Mouse (Mus musculus) limb, embryonic 11.5 days (tissue): ENCODE data around the gene Socs7. TPM values are rescaled to one million over a fixed set of nuclear protein-coding genes. Genes with fewer than 3 reads are reported as not detected.

Source experiments
- ATAC-seq: fragments of 200-750 bp; cut with Nextera tagmentation; 2 replicates; pipeline ENCODE4 v1.8.0; 2017; ENCODE audit warnings: low read depth; ENCODE audit not compliant: insufficient number of reproducible peaks, low FRiP score, low TSS enrichment
- DNase-seq: peaks from one replicate; pipeline ENCODE4 v3.0.0-alpha.2; 2015; ENCODE audit warnings: low spot score
- H3K27ac ChIP-seq: fragments of 300-500 bp; sonication (generic); replicated peaks from 2 replicates; pipeline ENCODE4 v1.5.1; 2014; ENCODE audit warnings: low read depth, mild to moderate bottlenecking, low read length
- H3K27me3 ChIP-seq: fragments of 300-500 bp; sonication (generic); 2 replicates; pipeline ENCODE4 v1.6.1; 2014; ENCODE audit warnings: mild to moderate bottlenecking, low read length, mixed read lengths; ENCODE audit not compliant: control insufficient read depth, insufficient read depth
- H3K36me3 ChIP-seq: fragments of 300-500 bp; sonication (generic); 2 replicates; pipeline ENCODE4 v1.6.1; 2014; ENCODE audit warnings: mild to moderate bottlenecking, low read length, moderate library complexity, mixed read lengths; ENCODE audit not compliant: control insufficient read depth, insufficient read depth
- H3K4me1 ChIP-seq: fragments of 300-500 bp; sonication (generic); 2 replicates; pipeline ENCODE4 v1.6.1; 2014; ENCODE audit warnings: low read length, mixed read lengths; ENCODE audit not compliant: control insufficient read depth, insufficient read depth
- H3K4me2 ChIP-seq: fragments of 300-500 bp; sonication (generic); 2 replicates; pipeline ENCODE4 v1.6.1; 2014; ENCODE audit warnings: low read depth, mild to moderate bottlenecking, moderate library complexity; ENCODE audit not compliant: severe bottlenecking
- H3K4me3 ChIP-seq: fragments of 300-500 bp; sonication (generic); 2 replicates; pipeline ENCODE4 v1.5.1; 2014; ENCODE audit warnings: low read depth, low read length
- H3K9ac ChIP-seq: fragments of 300-500 bp; sonication (generic); 2 replicates; pipeline ENCODE4 v1.6.1; 2014; ENCODE audit warnings: mild to moderate bottlenecking, low read length
- H3K9me3 ChIP-seq: fragments of 300-500 bp; sonication (generic); 2 replicates; pipeline ENCODE4 v1.6.1; 2016; ENCODE audit warnings: low read length; ENCODE audit not compliant: control insufficient read depth
- WGBS: fragments of 180-500 bp; shearing (Covaris S2); extraction: QIAGEN DNeasy Blood & Tissue Kit; methylation state at CpG from one replicate; pipeline ENCODE4 v1.1.7; 2014; 5-methylcytosine and 5-hydroxymethylcytosine counted together
- polyA plus RNA-seq: library from polyadenylated mRNA; unstranded; fragments of >200 nt; fragmentation: Nextera tagmentation; extraction: Ambion mirVana; gene quantifications from 2 replicates; pipeline ENCODE4 v1.2.1, GENCODE M21; 2014

Gene Socs7
- polyA plus RNA-seq, 1 experiment from 2014 or later, result 2.1 TPM

- Histone ChIP-seq H3K27me3 (no peaks in the 10 kb centered on the region), H3K27ac (no peak overlapping the region), H3K9ac (no peak overlapping the region), H3K36me3 (peaks cover 14% of the 10 kb centered on the region; the same call in 1 of the 2 replicates), H3K4me1 (no peaks in the 10 kb centered on the region), H3K4me3 (no peak overlapping the region), H3K9me3 (no peaks in the 10 kb centered on the region), H3K4me2 (no peak overlapping the region)
- ATAC-seq (no peak), DNase-seq (no peak)
- WGBS, result 87% methylated on average over 2 of the region's 2 CpGs
These were observed 20.7 kb downstream of the Socs7 start for GRCm38 (mm10) chr11:97383017-97383416.

GRCm38 (mm10) chr11:97383764-97384163 lies 21.4 kb downstream of the Socs7 start:
- Histone ChIP-seq H3K4me1 (no peaks in the 10 kb centered on the region), H3K4me3 (no peak overlapping the region), H3K27ac (no peak overlapping the region), H3K9me3 (no peaks in the 10 kb centered on the region), H3K9ac (no peak overlapping the region), H3K36me3 (peaks cover 10% of the 10 kb centered on the region; the same call in 1 of the 2 replicates), H3K4me2 (no peak overlapping the region), H3K27me3 (no peaks in the 10 kb centered on the region)
- WGBS, result 73% methylated on average over 2 of the region's 2 CpGs
- no peak for ATAC-seq
- no peak for DNase-seq

GRCm38 (mm10) chr11:97387811-97388210 lies 25.5 kb downstream of the Socs7 start:
- Histone ChIP-seq H3K4me2 (no peak overlapping the region), H3K27ac (no peak overlapping the region), H3K4me1 (no peaks in the 10 kb centered on the region), H3K27me3 (no peaks in the 10 kb centered on the region), H3K36me3 (peaks cover 12% of the 10 kb centered on the region), H3K9me3 (no peaks in the 10 kb centered on the region), H3K9ac (no peak overlapping the region), H3K4me3 (no peak overlapping the region)
- 100% methylated on average over 2 of the region's 2 CpGs for WGBS
- DNase-seq (no peak), ATAC-seq (no peak)

- WGBS, result 90% methylated on average over 8 of the region's 8 CpGs
- ATAC-seq (no peak), DNase-seq (no peak)
- no peaks in the 10 kb centered on the region for H3K4me1 ChIP-seq
- H3K27me3 ChIP-seq, result no peaks in the 10 kb centered on the region
- peaks cover 6% of the 10 kb centered on the region for H3K36me3 ChIP-seq
- H3K9me3 ChIP-seq, result no peaks in the 10 kb centered on the region
- H3K4me3 ChIP-seq, result no peak overlapping the region
- H3K9ac ChIP-seq, result no peak overlapping the region
- no peak overlapping the region for H3K4me2 ChIP-seq
- H3K27ac ChIP-seq, result no peak overlapping the region
These were observed 26.8 kb downstream of the Socs7 start for GRCm38 (mm10) chr11:97389127-97389526.

GRCm38 (mm10) chr11:97393658-97394057 lies 31.3 kb downstream of the Socs7 start:
- H3K27ac ChIP-seq, result no peak overlapping the region
- WGBS, result 77% methylated on average over 11 of the region's 11 CpGs
- no peak for DNase-seq

GRCm38 (mm10) chr11:97394146-97394545 lies 31.8 kb downstream of the Socs7 start:
- DNase-seq (no peak), ATAC-seq (no peak)
- no peak overlapping the region for H3K9ac ChIP-seq
- H3K27me3 ChIP-seq, result no peaks in the 10 kb centered on the region
- H3K4me3 ChIP-seq, result no peak overlapping the region
- 85% methylated on average over 11 of the region's 11 CpGs for WGBS
- H3K27ac ChIP-seq, result no peak overlapping the region
- peaks cover 5% of the 10 kb centered on the region for H3K36me3 ChIP-seq
- H3K9me3 ChIP-seq, result no peaks in the 10 kb centered on the region
- H3K4me1 ChIP-seq, result no peaks in the 10 kb centered on the region
- H3K4me2 ChIP-seq, result no peak overlapping the region

More at GRCm38 (mm10) chr11:97393658-97394057, 31.3 kb downstream of the Socs7 start:
- no peak overlapping the region for H3K4me3 ChIP-seq
- no peaks in the 10 kb centered on the region for H3K9me3 ChIP-seq
- H3K4me2 ChIP-seq, result no peak overlapping the region
- no peak for ATAC-seq
- no peaks in the 10 kb centered on the region for H3K4me1 ChIP-seq
- peaks cover 5% of the 10 kb centered on the region for H3K36me3 ChIP-seq
- no peaks in the 10 kb centered on the region for H3K27me3 ChIP-seq
- no peak overlapping the region for H3K9ac ChIP-seq

- WGBS, result 76% methylated on average over 2 of the region's 2 CpGs
- ATAC-seq (no peak), DNase-seq (no peak)
- no peak overlapping the region for H3K27ac ChIP-seq
- no peak overlapping the region for H3K4me3 ChIP-seq
- peaks cover 4% of the 10 kb centered on the region; the same call in 1 of the 2 replicates for H3K27me3 ChIP-seq
- H3K4me1 ChIP-seq, result peaks cover 4% of the 10 kb centered on the region; the same call in 1 of the 2 replicates
- H3K4me2 ChIP-seq, result no peak overlapping the region
- peaks cover 3% of the 10 kb centered on the region; the same call in 1 of the 2 replicates for H3K36me3 ChIP-seq
- H3K9me3 ChIP-seq, result no peaks in the 10 kb centered on the region
- no peak overlapping the region for H3K9ac ChIP-seq
These were observed 36.2 kb downstream of the Socs7 start for GRCm38 (mm10) chr11:97398506-97398905.

- Histone ChIP-seq H3K4me3 (peak overlapping the region; percentile 7; the same call in 1 of the 2 replicates), H3K4me2 (peak overlapping the region; percentile 40), H3K9me3 (no peaks in the 10 kb centered on the region), H3K27me3 (peaks cover 4% of the 10 kb centered on the region; the same call in 1 of the 2 replicates), H3K27ac (no peak overlapping the region), H3K9ac (no peak overlapping the region), H3K4me1 (peaks cover 9% of the 10 kb centered on the region), H3K36me3 (peaks cover 3% of the 10 kb centered on the region; the same call in 1 of the 2 replicates)
- DNase-seq (peak; percentile 90), ATAC-seq (peak; percentile 62)
- WGBS, result 4% methylated on average over 23 of the region's 23 CpGs
These were observed 37.8 kb downstream of the Socs7 start for GRCm38 (mm10) chr11:97399958-97400710.
